Mouse (Mus musculus): ENCODE measurements around the gene Gm20388. TPM values are rescaled to one million over a fixed set of nuclear protein-coding genes. Genes with fewer than 3 reads are reported as not detected.

Gm20388 gene
- total and polyA plus RNA-seq, 2 experiments from 2014 or later = 17.3 TPM; not detected in 1

- H3K9ac ChIP-seq (replicated peaks; ENCODE audit: low read depth, low read length) = no peak overlapping the region
- 79% methylated on average over 3 of the region's 3 CpGs for WGBS
- ATAC-seq (ENCODE audit: insufficient read depth, low read depth) (no peak), DNase-seq (ENCODE audit: low spot score) (no peak)
- no peak overlapping the region for H3K4me2 ChIP-seq (ENCODE audit: low read depth, low read length)
- no peaks in the 10 kb centered on the region for H3K27me3 ChIP-seq (ENCODE audit: control insufficient read depth, insufficient read depth, low read length)
- no peak overlapping the region for H3K27ac ChIP-seq (ENCODE audit: low read depth)
- H3K36me3 ChIP-seq (replicated peaks; ENCODE audit: control insufficient read depth, insufficient read depth, low read length) = no peaks in the 10 kb centered on the region
- TF ChIP-seq CTCF (IDR thresholded peaks at IDR 0.05; ENCODE audit: low read depth) (no peak), EP300 (IDR thresholded peaks at IDR 0.05; ENCODE audit: low read depth) (no peak)
- no peaks in the 10 kb centered on the region for H3K9me3 ChIP-seq (replicated peaks; ENCODE audit: control insufficient read depth, low read length)
- H3K4me1 ChIP-seq (ENCODE audit: control insufficient read depth, insufficient read depth) = 0 out of 2 replicates have a peak, but pooled peaks cover 4% of the 10 kb centered on the region
- H3K4me3 ChIP-seq (ENCODE audit: low read depth, low read length) = no peak overlapping the region
Observed at GRCm38 (mm10) chr8:122151541-122151940, 2240.9 kb downstream of the Gm20388 start.

- DNase-seq (ENCODE audit: low spot score) = no peak
- H3K9ac ChIP-seq (replicated peaks; ENCODE audit: low read depth, low read length) = no peak overlapping the region
- no peak overlapping the region for H3K4me2 ChIP-seq (ENCODE audit: low read depth, low read length)
- no peaks in the 10 kb centered on the region for H3K9me3 ChIP-seq (replicated peaks; ENCODE audit: control insufficient read depth, low read length)
- H3K27ac ChIP-seq (ENCODE audit: low read depth) = no peak overlapping the region
- H3K4me1 ChIP-seq (ENCODE audit: control insufficient read depth, insufficient read depth) = no peaks in the 10 kb centered on the region
- no peak for ATAC-seq (ENCODE audit: insufficient read depth, low read depth)
- TF ChIP-seq CTCF (IDR thresholded peaks at IDR 0.05; ENCODE audit: low read depth) (no peak), EP300 (IDR thresholded peaks at IDR 0.05; ENCODE audit: low read depth) (no peak)
- H3K36me3 ChIP-seq (replicated peaks; ENCODE audit: control insufficient read depth, insufficient read depth, low read length) = no peaks in the 10 kb centered on the region
- WGBS = 44% methylated on average over 10 of the region's 10 CpGs
- H3K27me3 ChIP-seq (ENCODE audit: control insufficient read depth, insufficient read depth, low read length) = no peaks in the 10 kb centered on the region
- no peak overlapping the region for H3K4me3 ChIP-seq (ENCODE audit: low read depth, low read length)
Observed at GRCm38 (mm10) chr8:122155082-122155643, 2244.5 kb downstream of the Gm20388 start.

- WGBS = 87% methylated on average over 9 of the region's 9 CpGs
- H3K4me2 ChIP-seq (ENCODE audit: low read depth, low read length) = no peak overlapping the region
Observed at GRCm38 (mm10) chr8:122155964-122156363, 2245.3 kb downstream of the Gm20388 start.

GRCm38 (mm10) chr8:122157689-122158088 lies 2247.0 kb downstream of the Gm20388 start:
- WGBS = 78% methylated on average over 12 of the region's 12 CpGs
- no peak for ATAC-seq (ENCODE audit: insufficient read depth, low read depth)

More at GRCm38 (mm10) chr8:122155964-122156363, 2245.3 kb downstream of the Gm20388 start:
- Histone ChIP-seq H3K9ac (replicated peaks; ENCODE audit: low read depth, low read length) (no peak overlapping the region), H3K27ac (ENCODE audit: low read depth) (no peak overlapping the region), H3K9me3 (replicated peaks; ENCODE audit: control insufficient read depth, low read length) (no peaks in the 10 kb centered on the region), H3K4me3 (ENCODE audit: low read depth, low read length) (no peak overlapping the region), H3K36me3 (replicated peaks; ENCODE audit: control insufficient read depth, insufficient read depth, low read length) (no peaks in the 10 kb centered on the region), H3K27me3 (ENCODE audit: control insufficient read depth, insufficient read depth, low read length) (no peaks in the 10 kb centered on the region), H3K4me1 (ENCODE audit: control insufficient read depth, insufficient read depth) (no peaks in the 10 kb centered on the region)
- DNase-seq (ENCODE audit: low spot score) = no peak
- ATAC-seq (ENCODE audit: insufficient read depth, low read depth) = no peak
- TF ChIP-seq CTCF (IDR thresholded peaks at IDR 0.05; ENCODE audit: low read depth) = no peak

GRCm38 (mm10) chr8:122160165-122160564 lies 2249.5 kb downstream of the Gm20388 start:
- 70% methylated on average over 5 of the region's 5 CpGs for WGBS
- no peak overlapping the region for H3K4me2 ChIP-seq (ENCODE audit: low read depth, low read length)
- DNase-seq (ENCODE audit: low spot score) = no peak

More at GRCm38 (mm10) chr8:122157689-122158088, 2247.0 kb downstream of the Gm20388 start:
- Histone ChIP-seq H3K9ac (replicated peaks; ENCODE audit: low read depth, low read length) (no peak overlapping the region), H3K4me1 (ENCODE audit: control insufficient read depth, insufficient read depth) (no peaks in the 10 kb centered on the region), H3K4me3 (ENCODE audit: low read depth, low read length) (no peak overlapping the region), H3K27ac (ENCODE audit: low read depth) (no peak overlapping the region), H3K27me3 (ENCODE audit: control insufficient read depth, insufficient read depth, low read length) (no peaks in the 10 kb centered on the region), H3K9me3 (replicated peaks; ENCODE audit: control insufficient read depth, low read length) (no peaks in the 10 kb centered on the region), H3K4me2 (ENCODE audit: low read depth, low read length) (no peak overlapping the region), H3K36me3 (replicated peaks; ENCODE audit: control insufficient read depth, insufficient read depth, low read length) (no peaks in the 10 kb centered on the region)
- no peak for DNase-seq (ENCODE audit: low spot score)
- TF ChIP-seq CTCF (IDR thresholded peaks at IDR 0.05; ENCODE audit: low read depth) (no peak), EP300 (IDR thresholded peaks at IDR 0.05; ENCODE audit: low read depth) (no peak)

GRCm38 (mm10) chr8:122162992-122163391 lies 2252.4 kb downstream of the Gm20388 start:
- Histone ChIP-seq H3K36me3 (replicated peaks; ENCODE audit: control insufficient read depth, insufficient read depth, low read length) (no peaks in the 10 kb centered on the region), H3K9me3 (replicated peaks; ENCODE audit: control insufficient read depth, low read length) (no peaks in the 10 kb centered on the region), H3K9ac (replicated peaks; ENCODE audit: low read depth, low read length) (no peak overlapping the region), H3K4me1 (ENCODE audit: control insufficient read depth, insufficient read depth) (no peaks in the 10 kb centered on the region), H3K27me3 (ENCODE audit: control insufficient read depth, insufficient read depth, low read length) (no peaks in the 10 kb centered on the region), H3K27ac (ENCODE audit: low read depth) (no peak overlapping the region), H3K4me3 (ENCODE audit: low read depth, low read length) (no peak overlapping the region), H3K4me2 (ENCODE audit: low read depth, low read length) (no peak overlapping the region)
- DNase-seq (ENCODE audit: low spot score) (no peak), ATAC-seq (ENCODE audit: insufficient read depth, low read depth) (peak; percentile 62; the same call in 1 of the 2 replicates)
- WGBS = 45% methylated on average over 8 of the region's 8 CpGs
- peak; percentile 91 for TF ChIP-seq CTCF (IDR thresholded peaks at IDR 0.05; ENCODE audit: low read depth)
- TF ChIP-seq EP300 (IDR thresholded peaks at IDR 0.05; ENCODE audit: low read depth) = no peak

More at GRCm38 (mm10) chr8:122160165-122160564, 2249.5 kb downstream of the Gm20388 start:
- ATAC-seq (ENCODE audit: insufficient read depth, low read depth) = no peak
- Histone ChIP-seq H3K36me3 (replicated peaks; ENCODE audit: control insufficient read depth, insufficient read depth, low read length) (no peaks in the 10 kb centered on the region), H3K4me3 (ENCODE audit: low read depth, low read length) (no peak overlapping the region), H3K9ac (replicated peaks; ENCODE audit: low read depth, low read length) (no peak overlapping the region), H3K4me1 (ENCODE audit: control insufficient read depth, insufficient read depth) (no peaks in the 10 kb centered on the region), H3K9me3 (replicated peaks; ENCODE audit: control insufficient read depth, low read length) (no peaks in the 10 kb centered on the region), H3K27ac (ENCODE audit: low read depth) (no peak overlapping the region), H3K27me3 (ENCODE audit: control insufficient read depth, insufficient read depth, low read length) (no peaks in the 10 kb centered on the region)
- no peak for TF ChIP-seq EP300 (IDR thresholded peaks at IDR 0.05; ENCODE audit: low read depth)
- no peak for TF ChIP-seq CTCF (IDR thresholded peaks at IDR 0.05; ENCODE audit: low read depth)
